Mouse (Mus musculus) testis, adult 2 months (tissue): ENCODE measurements around the gene Trim63.

Experiments
- CTCF ChIP-seq: fragments of 200-500 bp; IDR thresholded peaks from 2 replicates; pipeline ENCODE4 v1.5.1; 2012; ENCODE audit warnings: low read depth, mild to moderate bottlenecking, inconsistent platforms, low read length, moderate library complexity; ENCODE audit not compliant: control insufficient read depth, insufficient read depth, insufficient replicate concordance
- POLR2A ChIP-seq: fragments of 200-500 bp; IDR thresholded peaks from 2 replicates; pipeline ENCODE4 v1.6.1; 2012; ENCODE audit warnings: low read depth, mild to moderate bottlenecking, inconsistent platforms, low read length, moderate library complexity; ENCODE audit not compliant: control insufficient read depth

DNA sequence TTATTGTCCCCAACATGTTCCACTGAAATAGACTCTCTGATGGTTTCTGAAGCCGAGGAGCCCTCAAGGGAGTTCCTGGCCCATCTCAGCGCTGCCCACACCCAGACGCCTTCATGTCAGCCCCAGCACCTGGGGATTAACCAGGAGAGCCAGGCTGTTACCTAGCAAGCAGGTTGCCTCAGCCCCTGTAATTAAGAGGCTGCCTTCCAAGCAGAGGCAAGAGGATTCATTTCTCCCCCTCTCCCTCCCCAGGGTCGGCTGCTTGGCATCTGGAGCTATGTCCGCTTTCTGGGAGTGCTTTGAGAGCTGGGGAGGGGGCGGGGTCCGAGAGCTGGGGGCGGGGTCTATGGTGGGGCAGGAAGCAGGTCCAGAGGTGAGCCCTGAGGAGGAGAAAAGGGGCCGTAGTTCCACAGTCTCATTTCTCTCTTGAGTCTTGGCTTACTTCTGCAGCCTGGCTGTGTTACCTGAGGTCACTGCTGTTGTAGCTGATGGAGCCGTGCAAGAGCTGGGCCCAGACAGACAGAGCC, 63.2 kb downstream of the Trim63 start:
- TF ChIP-seq POLR2A (no peak), CTCF (no peak)
